Mouse (Mus musculus) limb, embryonic 10.5 days (tissue): ENCODE results near the gene Exoc4. TPM values are rescaled to one million over a fixed set of nuclear protein-coding genes. Genes with fewer than 3 reads are reported as not detected.
A peak's percentile ranks its signal among the peaks of the same experiment; 100 is the strongest.

Experiments
- DNase-seq: peaks from one replicate; pipeline ENCODE4 v3.0.0-alpha.2; 2017; ENCODE audit warnings: low spot score
- H3K27ac ChIP-seq: fragments of 300-500 bp; sonication (generic); 2 replicates; pipeline ENCODE4 v1.5.1; 2016; ENCODE audit warnings: mild to moderate bottlenecking
- H3K27me3 ChIP-seq: fragments of 300-500 bp; sonication (generic); 2 replicates; pipeline ENCODE4 v1.6.1; 2016; ENCODE audit warnings: low read depth, mild to moderate bottlenecking; ENCODE audit not compliant: poor library complexity, severe bottlenecking
- H3K36me3 ChIP-seq: fragments of 300-500 bp; sonication (generic); 2 replicates; pipeline ENCODE4 v1.6.1; 2016; ENCODE audit warnings: mild to moderate bottlenecking, moderate library complexity
- H3K4me1 ChIP-seq: fragments of 300-500 bp; sonication (generic); 2 replicates; pipeline ENCODE4 v1.6.1; 2016
- H3K4me3 ChIP-seq: fragments of 300-500 bp; sonication (generic); 2 replicates; pipeline ENCODE4 v1.5.1; 2016; ENCODE audit warnings: mild to moderate bottlenecking, moderate library complexity
- H3K9me3 ChIP-seq: fragments of 300-500 bp; sonication (generic); replicated peaks from 2 replicates; pipeline ENCODE4 v1.6.1; 2016; ENCODE audit warnings: mild to moderate bottlenecking
- WGBS: fragments of 180-500 bp; shearing (Covaris S2); methylation state at CpG from one replicate; pipeline ENCODE4 v1.1.7; 2016; 5-methylcytosine and 5-hydroxymethylcytosine counted together
- polyA plus RNA-seq: library from polyadenylated mRNA; unstranded; fragments of >200 nt; fragmentation: Nextera tagmentation; extraction: Ambion mirVana; gene quantifications from 2 replicates; pipeline ENCODE4 v1.2.1, GENCODE M21; 2016

Exoc4 gene
- polyA plus RNA-seq = 24.5 and 28.7 TPM in 2 replicates

DNA sequence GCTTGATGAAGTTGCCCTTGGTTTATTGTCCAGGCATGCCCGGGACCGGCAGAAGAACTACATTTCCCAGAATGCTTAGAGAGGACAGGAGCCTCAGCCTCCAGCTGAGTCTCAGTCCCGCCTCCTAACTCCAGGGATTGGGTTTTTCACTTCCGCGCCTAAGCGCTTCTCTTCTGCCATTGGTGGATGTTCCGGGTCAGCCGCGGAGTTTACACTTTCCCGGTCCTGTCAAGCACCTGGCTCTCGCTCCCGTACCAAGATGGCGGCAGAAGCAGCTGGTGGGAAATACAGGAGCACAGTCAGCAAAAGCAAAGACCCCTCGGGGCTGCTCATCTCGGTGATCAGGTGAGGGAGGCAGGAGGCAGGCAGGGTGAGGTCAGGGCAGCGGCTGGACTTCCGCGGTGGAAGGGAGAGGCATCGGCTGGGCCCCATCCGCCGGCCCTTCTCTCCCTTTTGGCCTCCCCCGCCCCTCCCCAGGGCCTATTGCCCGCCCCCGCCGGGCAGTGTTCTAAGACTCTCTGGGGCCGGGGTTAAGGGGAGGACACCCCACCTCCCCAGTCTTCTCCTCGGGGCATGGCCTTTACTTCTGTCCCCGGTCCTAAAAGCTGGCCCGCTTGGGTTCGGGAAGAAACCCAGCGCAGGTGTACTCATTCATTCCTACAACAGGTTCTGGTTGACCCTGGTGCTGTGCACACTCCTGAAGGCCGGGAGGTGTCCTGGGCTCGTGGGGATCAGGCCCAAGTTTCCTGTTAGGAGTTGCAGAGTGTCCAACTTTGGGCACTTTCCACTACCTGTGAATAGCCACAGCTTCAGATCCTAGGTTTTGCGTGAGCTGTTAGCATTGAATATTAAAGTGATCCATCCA lies at the start of gene Exoc4:
Gene Exoc4 (plus strand): TSS at position 192 of the 865 bp plus-strand sequence.
- 2% methylated on average over 33 of the region's 34 CpGs for WGBS

DNA sequence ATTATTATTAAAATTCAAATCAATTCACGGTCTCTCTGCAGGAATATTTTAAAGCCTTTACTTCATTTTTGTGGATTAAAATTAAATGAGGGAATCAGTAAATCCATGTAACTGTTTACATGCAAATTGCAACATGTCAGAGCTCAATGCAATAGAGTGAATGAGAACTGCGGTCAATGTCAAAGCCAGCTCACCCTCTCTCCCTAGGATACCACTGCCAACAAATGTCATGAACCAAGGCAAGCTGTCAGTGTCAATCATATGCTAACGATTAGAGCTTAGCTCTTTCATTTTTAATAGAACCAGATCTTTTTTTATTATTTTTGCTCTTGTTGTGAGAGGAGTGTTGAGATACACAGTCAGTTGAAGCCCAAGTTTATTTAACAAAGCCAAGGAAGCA lies 30.1 kb upstream of the Exoc4 start:
- Histone ChIP-seq H3K27me3 (no peaks in the 10 kb centered on the region), H3K27ac (no peak overlapping the region), H3K36me3 (no peaks in the 10 kb centered on the region), H3K9me3 (no peaks in the 10 kb centered on the region), H3K4me1 (no peaks in the 10 kb centered on the region), H3K4me3 (no peak overlapping the region)
- 94% methylated on average over 3 of the region's 3 CpGs for WGBS
- DNase-seq = no peak

More for the DNA sequence above, at the start of gene Exoc4:
- Histone ChIP-seq H3K27ac (peak within 1 kb of the TSS; percentile 90), H3K4me1 (peaks cover 11% of the 10 kb centered on the region), H3K27me3 (no peaks in the 10 kb centered on the region), H3K9me3 (no peaks in the 10 kb centered on the region), H3K36me3 (no peaks in the 10 kb centered on the region), H3K4me3 (peak within 1 kb of the TSS; percentile 91)
- peak; percentile 86 for DNase-seq

DNA sequence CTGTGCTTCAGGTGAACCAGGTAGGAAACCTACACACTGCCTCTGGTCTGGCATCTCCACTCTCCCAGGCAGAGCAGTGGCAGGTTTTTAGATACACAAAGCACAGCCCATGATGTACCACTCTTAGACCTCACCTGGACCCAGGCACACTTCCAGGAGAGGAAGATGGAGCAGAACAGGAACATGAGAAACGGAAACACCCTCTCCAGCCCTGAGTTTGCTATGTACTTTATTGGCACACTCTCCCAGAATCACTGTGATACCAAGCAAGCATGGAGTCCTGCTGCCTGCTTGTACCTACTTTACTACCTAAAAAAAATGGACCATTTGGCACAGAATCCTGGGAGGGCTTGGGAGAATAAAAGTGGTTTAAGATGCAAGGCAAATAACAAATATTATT lies 22.2 kb upstream of the Exoc4 start:
- no peak for DNase-seq
- H3K9me3 ChIP-seq = no peaks in the 10 kb centered on the region
- H3K36me3 ChIP-seq = no peaks in the 10 kb centered on the region
- no peaks in the 10 kb centered on the region for H3K27me3 ChIP-seq
- H3K27ac ChIP-seq = no peak overlapping the region
- H3K4me3 ChIP-seq = no peak overlapping the region
- WGBS = 79% methylated on average over 1 of the region's 1 CpGs
- H3K4me1 ChIP-seq = peaks cover 11% of the 10 kb centered on the region; the same call in 1 of the 2 replicates

DNA sequence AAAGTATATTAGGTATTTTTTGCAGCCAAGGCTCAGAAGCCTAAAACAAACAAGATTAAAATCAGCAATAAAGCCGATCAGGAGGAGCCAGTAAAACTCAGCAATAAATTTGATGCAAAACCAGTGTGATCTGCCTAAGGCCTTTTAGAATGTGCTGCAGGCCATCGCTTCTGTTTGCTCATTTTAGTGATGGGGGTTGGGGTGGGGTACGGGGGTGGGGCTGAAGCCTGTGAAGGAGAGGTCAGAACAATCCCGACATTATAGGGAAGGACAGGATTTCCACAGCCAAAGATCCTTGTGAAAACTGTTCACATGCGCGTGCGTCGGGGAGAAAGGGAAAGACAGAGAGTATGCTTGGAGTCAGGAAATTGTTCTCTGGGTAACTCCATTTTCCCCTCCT lies 21.5 kb upstream of the Exoc4 start:
- H3K4me3 ChIP-seq = no peak overlapping the region
- WGBS = 66% methylated on average over 8 of the region's 8 CpGs
- no peaks in the 10 kb centered on the region for H3K27me3 ChIP-seq
- H3K9me3 ChIP-seq = no peaks in the 10 kb centered on the region
- H3K36me3 ChIP-seq = no peaks in the 10 kb centered on the region
- peak overlapping the region; percentile 50; the same call in 1 of the 2 replicates for H3K27ac ChIP-seq
- no peak for DNase-seq
- peaks cover 11% of the 10 kb centered on the region; the same call in 1 of the 2 replicates for H3K4me1 ChIP-seq

GRCm38 (mm10) chr6:33241250-33241649 lies 7.6 kb upstream of the Exoc4 start:
- no peaks in the 10 kb centered on the region for H3K9me3 ChIP-seq
- no peak overlapping the region for H3K27ac ChIP-seq
- no peaks in the 10 kb centered on the region for H3K36me3 ChIP-seq
- no peak for DNase-seq
- H3K27me3 ChIP-seq = no peaks in the 10 kb centered on the region
- H3K4me1 ChIP-seq = no peaks in the 10 kb centered on the region
- no peak overlapping the region for H3K4me3 ChIP-seq

GRCm38 (mm10) chr6:33244546-33244945 lies 4.3 kb upstream of the Exoc4 start:
- Histone ChIP-seq H3K27me3 (no peaks in the 10 kb centered on the region), H3K27ac (no peak overlapping the region), H3K4me3 (no peak overlapping the region), H3K4me1 (peaks cover 4% of the 10 kb centered on the region; the same call in 1 of the 2 replicates), H3K9me3 (no peaks in the 10 kb centered on the region), H3K36me3 (no peaks in the 10 kb centered on the region)
- DNase-seq = no peak
- WGBS = 88% methylated on average over 3 of the region's 3 CpGs

- H3K9me3 ChIP-seq = no peaks in the 10 kb centered on the region
- 91% methylated on average over 5 of the region's 5 CpGs for WGBS
- no peak overlapping the region for H3K27ac ChIP-seq
- no peaks in the 10 kb centered on the region for H3K27me3 ChIP-seq
- H3K4me3 ChIP-seq = no peak overlapping the region
- no peaks in the 10 kb centered on the region for H3K36me3 ChIP-seq
- H3K4me1 ChIP-seq = peaks cover 11% of the 10 kb centered on the region
- no peak for DNase-seq
Observed at GRCm38 (mm10) chr6:33247146-33247545, 1.7 kb upstream of the Exoc4 start.

DNA sequence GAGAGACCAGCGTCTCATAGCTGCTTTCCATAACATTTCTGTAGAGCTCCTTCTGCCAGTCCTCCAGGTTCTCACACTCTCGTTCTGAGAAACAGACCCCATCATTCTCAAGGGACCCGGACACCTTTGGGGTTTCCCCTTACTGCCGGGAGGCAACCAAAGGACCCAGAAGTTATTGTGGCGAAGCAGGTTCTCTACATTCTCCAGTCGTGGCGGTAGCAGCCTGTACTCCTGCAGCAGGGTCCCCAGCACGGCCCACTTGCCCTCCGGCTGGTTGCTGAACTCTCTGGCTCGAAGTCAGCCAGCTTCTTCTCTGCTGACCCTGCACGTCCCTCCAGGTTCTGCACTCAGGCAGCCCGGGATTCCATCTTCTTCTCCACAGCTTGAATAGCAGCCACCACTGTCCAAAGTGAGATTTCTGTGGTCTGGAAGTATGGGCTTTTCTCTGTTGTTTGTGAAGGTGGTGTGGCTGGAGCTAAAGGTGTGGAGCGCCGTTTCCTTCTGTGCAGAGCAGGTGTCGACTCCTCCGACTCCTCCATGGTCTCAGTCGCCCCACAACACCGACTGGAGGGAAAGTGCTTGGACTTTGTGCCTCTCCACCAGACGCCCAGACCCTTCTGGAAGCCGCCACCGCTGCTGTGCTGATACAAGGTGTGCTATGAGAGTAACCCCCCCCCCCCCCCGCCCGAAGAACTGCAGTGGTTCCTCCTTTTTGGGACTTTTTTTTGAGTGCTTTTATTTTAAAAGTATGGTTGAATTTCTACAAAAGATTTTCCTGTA lies 1.1 kb upstream of the Exoc4 start:
- H3K9me3 ChIP-seq = no peaks in the 10 kb centered on the region
- H3K36me3 ChIP-seq = no peaks in the 10 kb centered on the region
- no peak for DNase-seq
- no peaks in the 10 kb centered on the region for H3K27me3 ChIP-seq
- no peak overlapping the region for H3K4me3 ChIP-seq
- H3K4me1 ChIP-seq = peaks cover 11% of the 10 kb centered on the region
- 86% methylated on average over 23 of the region's 23 CpGs for WGBS
- H3K27ac ChIP-seq = no peak overlapping the region

- WGBS = 83% methylated on average over 4 of the region's 4 CpGs
- Histone ChIP-seq H3K4me3 (no peak overlapping the region), H3K4me1 (peaks cover 14% of the 10 kb centered on the region), H3K27ac (no peak overlapping the region), H3K9me3 (no peaks in the 10 kb centered on the region), H3K36me3 (no peaks in the 10 kb centered on the region), H3K27me3 (no peaks in the 10 kb centered on the region)
- DNase-seq = no peak
Observed at GRCm38 (mm10) chr6:33256638-33257037, 7.8 kb downstream of the Exoc4 start.

DNA sequence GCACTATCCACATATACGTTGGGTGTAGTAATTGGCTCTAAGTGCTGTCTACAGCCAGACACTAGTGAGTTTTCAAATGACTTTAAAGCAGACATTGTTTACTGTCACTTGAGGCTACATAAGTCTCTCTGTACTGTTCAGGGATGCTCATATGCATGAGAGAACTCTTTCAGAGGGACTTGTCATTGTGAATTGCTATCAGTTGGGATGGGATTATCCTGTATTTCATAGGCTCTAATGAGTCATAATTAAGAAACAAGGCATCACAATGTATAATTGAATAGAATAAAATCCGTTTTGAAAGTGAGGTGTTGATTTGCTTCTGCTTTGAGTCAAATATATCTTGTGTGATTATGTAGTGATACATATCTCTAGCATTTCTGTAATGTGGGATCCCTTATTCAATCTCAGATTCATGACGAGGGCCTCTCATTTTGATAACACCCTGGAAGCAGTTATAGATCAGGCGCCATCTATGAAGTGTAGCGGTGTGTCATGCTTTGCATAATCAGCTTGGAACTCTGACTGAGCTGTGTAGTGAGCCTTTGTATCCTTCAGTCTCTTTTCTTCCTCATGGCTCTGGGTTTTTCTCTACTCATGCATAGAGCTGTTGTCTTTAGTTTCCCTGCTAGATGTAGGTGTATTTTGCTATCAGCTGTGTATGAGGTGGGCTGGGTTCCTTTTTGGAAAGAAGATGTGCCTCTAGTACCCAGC lies 8.3 kb downstream of the Exoc4 start:
- DNase-seq = no peak
- peaks cover 20% of the 10 kb centered on the region for H3K4me1 ChIP-seq
- H3K36me3 ChIP-seq = no peaks in the 10 kb centered on the region
- no peak overlapping the region for H3K27ac ChIP-seq
- H3K4me3 ChIP-seq = no peak overlapping the region
- no peaks in the 10 kb centered on the region for H3K9me3 ChIP-seq
- 83% methylated on average over 5 of the region's 5 CpGs for WGBS
- H3K27me3 ChIP-seq = no peaks in the 10 kb centered on the region

DNA sequence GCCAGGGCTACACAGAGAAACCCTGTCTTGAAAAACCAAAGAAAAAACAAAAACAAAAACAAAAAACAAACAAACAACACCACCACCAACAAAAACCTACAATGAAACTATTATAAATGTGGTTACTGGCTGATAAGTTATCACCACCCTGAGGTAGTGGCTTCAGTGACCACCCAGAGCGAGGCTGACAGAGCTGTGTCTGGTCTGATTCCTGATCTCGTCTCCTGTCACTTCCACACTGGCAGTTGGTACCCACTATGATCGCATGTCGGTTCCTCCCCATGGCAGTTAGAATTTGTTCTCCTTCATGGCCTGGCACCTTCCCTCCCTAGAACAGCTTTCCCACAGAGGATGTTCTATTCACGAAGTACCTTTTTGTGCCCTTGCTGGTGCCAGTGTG lies 11.0 kb downstream of the Exoc4 start:
- WGBS = 91% methylated on average over 5 of the region's 5 CpGs

GRCm38 (mm10) chr6:33261606-33262005 lies 12.7 kb downstream of the Exoc4 start:
- Histone ChIP-seq H3K9me3 (no peaks in the 10 kb centered on the region), H3K27me3 (no peaks in the 10 kb centered on the region), H3K36me3 (peaks cover 7% of the 10 kb centered on the region), H3K4me1 (peaks cover 29% of the 10 kb centered on the region), H3K27ac (no peak overlapping the region), H3K4me3 (no peak overlapping the region)
- 51% methylated on average over 3 of the region's 3 CpGs for WGBS
- DNase-seq = no peak

More for the DNA sequence above, 11.0 kb downstream of the Exoc4 start:
- Histone ChIP-seq H3K4me1 (peaks cover 29% of the 10 kb centered on the region), H3K27me3 (no peaks in the 10 kb centered on the region), H3K9me3 (no peaks in the 10 kb centered on the region), H3K27ac (no peak overlapping the region), H3K36me3 (peaks cover 2% of the 10 kb centered on the region; the same call in 1 of the 2 replicates), H3K4me3 (no peak overlapping the region)
- DNase-seq = no peak
